Mouse (Mus musculus): ENCODE measurements at regions not wholly inside any gene's neighbourhood (a gene's known extent, or its start where the extent isn't known, plus 50 kb on each side); places are given as distances from the start of the nearest gene placed in this dataset.

GRCm38 (mm10) chr14:46613211-46613610 lies 147.1 kb upstream of the Cdkn3 start:
- Histone ChIP-seq H3K27ac (replicated peaks) (no peak overlapping the region), H3K36me3 (replicated peaks) (no peaks in the 10 kb centered on the region), H3K27me3 (no peaks in the 10 kb centered on the region), H3K9ac (no peak overlapping the region), H3K4me3 (replicated peaks) (no peak overlapping the region), H3K4me1 (replicated peaks) (peaks cover 8% of the 10 kb centered on the region), H3K4me2 (no peak overlapping the region), H3K9me3 (replicated peaks) (no peaks in the 10 kb centered on the region)
- WGBS (ENCODE audit: insufficient replicate concordance), result 75% methylated on average over 8 of the region's 8 CpGs
- no peak for ATAC-seq (ENCODE audit: insufficient read depth)

- peak; percentile 37; the same call in 1 of the 2 replicates for ATAC-seq (ENCODE audit: insufficient read depth)
These were observed 147.8 kb upstream of the Cdkn3 start for GRCm38 (mm10) chr14:46612584-46612983.

GRCm38 (mm10) chr14:46610926-46611325 lies 149.4 kb upstream of the Cdkn3 start:
- Histone ChIP-seq H3K4me3 (replicated peaks) (no peak overlapping the region), H3K27me3 (no peaks in the 10 kb centered on the region), H3K4me2 (no peak overlapping the region), H3K9me3 (replicated peaks) (no peaks in the 10 kb centered on the region), H3K9ac (no peak overlapping the region), H3K27ac (replicated peaks) (no peak overlapping the region), H3K4me1 (replicated peaks) (peaks cover 11% of the 10 kb centered on the region), H3K36me3 (replicated peaks) (no peaks in the 10 kb centered on the region)
- ATAC-seq (ENCODE audit: insufficient read depth), result no peak
- WGBS (ENCODE audit: insufficient replicate concordance), result 75% methylated on average over 5 of the region's 5 CpGs

More at GRCm38 (mm10) chr14:46612584-46612983, 147.8 kb upstream of the Cdkn3 start:
- Histone ChIP-seq H3K9me3 (replicated peaks) (no peaks in the 10 kb centered on the region), H3K4me2 (no peak overlapping the region), H3K27me3 (no peaks in the 10 kb centered on the region), H3K4me3 (replicated peaks) (no peak overlapping the region), H3K36me3 (replicated peaks) (no peaks in the 10 kb centered on the region), H3K4me1 (replicated peaks) (peaks cover 11% of the 10 kb centered on the region), H3K9ac (no peak overlapping the region), H3K27ac (replicated peaks) (no peak overlapping the region)
- WGBS (ENCODE audit: insufficient replicate concordance), result 40% methylated on average over 9 of the region's 9 CpGs

GRCm38 (mm10) chr14:46610226-46610855 lies 150.0 kb upstream of the Cdkn3 start:
- Histone ChIP-seq H3K27ac (replicated peaks) (no peak overlapping the region), H3K9ac (no peak overlapping the region), H3K4me2 (no peak overlapping the region), H3K36me3 (replicated peaks) (no peaks in the 10 kb centered on the region), H3K4me3 (replicated peaks) (no peak overlapping the region), H3K4me1 (replicated peaks) (peaks cover 13% of the 10 kb centered on the region), H3K9me3 (replicated peaks) (no peaks in the 10 kb centered on the region), H3K27me3 (no peaks in the 10 kb centered on the region)
- ATAC-seq (ENCODE audit: insufficient read depth), result no peak
- 78% methylated on average over 9 of the region's 9 CpGs for WGBS (ENCODE audit: insufficient replicate concordance)

- H3K9ac ChIP-seq, result no peak overlapping the region
- H3K4me1 ChIP-seq (replicated peaks), result peaks cover 10% of the 10 kb centered on the region; the same call in 1 of the 2 replicates
- H3K4me3 ChIP-seq (replicated peaks), result no peak overlapping the region
- H3K27ac ChIP-seq (replicated peaks), result peak overlapping the region; percentile 33; the same call in 1 of the 2 replicates
- 70% methylated on average over 3 of the region's 3 CpGs for WGBS (ENCODE audit: insufficient replicate concordance)
- no peaks in the 10 kb centered on the region for H3K36me3 ChIP-seq (replicated peaks)
- peaks cover 5% of the 10 kb centered on the region; the same call in 1 of the 2 replicates for H3K27me3 ChIP-seq
- ATAC-seq (ENCODE audit: insufficient read depth), result no peak
- no peaks in the 10 kb centered on the region for H3K9me3 ChIP-seq (replicated peaks)
- H3K4me2 ChIP-seq, result 0 out of 2 replicates have a peak overlapping the region, but pooled peaks have one; percentile 3
These were observed 153.6 kb upstream of the Cdkn3 start for GRCm38 (mm10) chr14:46606694-46607093.

- ATAC-seq (ENCODE audit: insufficient read depth), result peak; percentile 51; the same call in 1 of the 2 replicates
- no peaks in the 10 kb centered on the region for H3K9me3 ChIP-seq (replicated peaks)
- no peak overlapping the region for H3K9ac ChIP-seq
- 0 out of 2 replicates have a peak overlapping the region, but pooled peaks have one; percentile 3 for H3K4me2 ChIP-seq
- 69% methylated on average over 9 of the region's 9 CpGs for WGBS (ENCODE audit: insufficient replicate concordance)
- H3K27ac ChIP-seq (replicated peaks), result 0 out of 2 replicates have a peak overlapping the region, but pooled peaks have one; percentile 33
- H3K27me3 ChIP-seq, result peaks cover 5% of the 10 kb centered on the region; the same call in 1 of the 2 replicates
- no peak overlapping the region for H3K4me3 ChIP-seq (replicated peaks)
- H3K4me1 ChIP-seq (replicated peaks), result peaks cover 10% of the 10 kb centered on the region; the same call in 1 of the 2 replicates
- H3K36me3 ChIP-seq (replicated peaks), result no peaks in the 10 kb centered on the region
These were observed 154.3 kb upstream of the Cdkn3 start for GRCm38 (mm10) chr14:46606037-46606436.

- ATAC-seq (ENCODE audit: insufficient read depth), result no peak
- WGBS (ENCODE audit: insufficient replicate concordance), result 36% methylated on average over 16 of the region's 16 CpGs
- H3K4me1 ChIP-seq (replicated peaks), result peaks cover 10% of the 10 kb centered on the region; the same call in 1 of the 2 replicates
- H3K36me3 ChIP-seq (replicated peaks), result no peaks in the 10 kb centered on the region
- H3K9ac ChIP-seq, result no peak overlapping the region
- no peak overlapping the region for H3K4me2 ChIP-seq
- H3K9me3 ChIP-seq (replicated peaks), result no peaks in the 10 kb centered on the region
- no peak overlapping the region for H3K27ac ChIP-seq (replicated peaks)
- peaks cover 5% of the 10 kb centered on the region; the same call in 1 of the 2 replicates for H3K27me3 ChIP-seq
- no peak overlapping the region for H3K4me3 ChIP-seq (replicated peaks)
These were observed 155.3 kb upstream of the Cdkn3 start for GRCm38 (mm10) chr14:46604886-46605531.

GRCm38 (mm10) chr14:46604156-46604885 lies 156.0 kb upstream of the Cdkn3 start:
- Histone ChIP-seq H3K4me2 (no peak overlapping the region), H3K27me3 (peaks cover 5% of the 10 kb centered on the region; the same call in 1 of the 2 replicates), H3K4me3 (replicated peaks) (no peak overlapping the region), H3K36me3 (replicated peaks) (no peaks in the 10 kb centered on the region), H3K27ac (replicated peaks) (no peak overlapping the region), H3K9ac (no peak overlapping the region), H3K9me3 (replicated peaks) (no peaks in the 10 kb centered on the region), H3K4me1 (replicated peaks) (peaks cover 10% of the 10 kb centered on the region; the same call in 1 of the 2 replicates)
- no peak for ATAC-seq (ENCODE audit: insufficient read depth)
- WGBS (ENCODE audit: insufficient replicate concordance), result 78% methylated on average over 14 of the region's 14 CpGs

GRCm38 (mm10) chr14:46596696-46597359 lies 163.5 kb upstream of the Cdkn3 start:
- H3K27ac ChIP-seq (replicated peaks), result peak overlapping the region; percentile 91
- ATAC-seq (ENCODE audit: insufficient read depth), result peak; percentile 100
- H3K36me3 ChIP-seq (replicated peaks), result no peaks in the 10 kb centered on the region
- peaks cover 30% of the 10 kb centered on the region for H3K4me1 ChIP-seq (replicated peaks)
- peak overlapping the region; percentile 35; the same call in 1 of the 2 replicates for H3K9ac ChIP-seq
- H3K27me3 ChIP-seq, result no peaks in the 10 kb centered on the region
- 21% methylated on average over 7 of the region's 7 CpGs for WGBS (ENCODE audit: insufficient replicate concordance)
- H3K9me3 ChIP-seq (replicated peaks), result no peaks in the 10 kb centered on the region
- H3K4me3 ChIP-seq (replicated peaks), result peak overlapping the region; percentile 32
- H3K4me2 ChIP-seq, result peak overlapping the region; percentile 59

GRCm38 (mm10) chr14:46594151-46594550 lies 166.2 kb upstream of the Cdkn3 start:
- Histone ChIP-seq H3K36me3 (replicated peaks) (no peaks in the 10 kb centered on the region), H3K4me2 (no peak overlapping the region), H3K27me3 (no peaks in the 10 kb centered on the region), H3K4me1 (replicated peaks) (peaks cover 30% of the 10 kb centered on the region), H3K9me3 (replicated peaks) (no peaks in the 10 kb centered on the region), H3K4me3 (replicated peaks) (no peak overlapping the region), H3K9ac (no peak overlapping the region), H3K27ac (replicated peaks) (no peak overlapping the region)
- WGBS (ENCODE audit: insufficient replicate concordance), result 77% methylated on average over 3 of the region's 3 CpGs
- ATAC-seq (ENCODE audit: insufficient read depth), result no peak

Data from liver, embryonic 15.5 days (tissue).